Mouse (Mus musculus): ENCODE measurements around the gene Pmpcb.

Gene Pmpcb

GRCm38 (mm10) chr5:21802907-21803306 lies 66.0 kb downstream of the Pmpcb start:
- no peak for DNase-seq (ENCODE audit: low read depth, low spot score)

- DNase-seq (ENCODE audit: low read depth, low spot score): no peak
Measured at GRCm38 (mm10) chr5:21803691-21804188, 66.8 kb downstream of the Pmpcb start.

GRCm38 (mm10) chr5:21804837-21805236 lies 67.9 kb downstream of the Pmpcb start:
- DNase-seq (ENCODE audit: low read depth, low spot score): no peak
